Mouse (Mus musculus): ENCODE measurements around the gene Slc6a6. TPM values are rescaled to one million over a fixed set of nuclear protein-coding genes. Genes with fewer than 3 reads are reported as not detected.

Gene Slc6a6
- polyA plus RNA-seq, 1 experiment, result 277 TPM

- Histone ChIP-seq H3K4me3 (ENCODE audit: insufficient read depth, low read depth, low read length) (no peak overlapping the region), H3K4me1 (ENCODE audit: control insufficient read depth, insufficient read depth, low read length) (no peaks in the 10 kb centered on the region), H3K27me3 (replicated peaks; ENCODE audit: control insufficient read depth, insufficient read depth, low read length) (no peaks in the 10 kb centered on the region), H3K36me3 (ENCODE audit: control insufficient read depth, insufficient read depth, low read length) (no peaks in the 10 kb centered on the region), H3K27ac (ENCODE audit: insufficient read depth, low read depth, low read length) (no peak overlapping the region)
- TF ChIP-seq CTCF (conservative IDR thresholded peaks at IDR 0.05; ENCODE audit: insufficient read depth, insufficient read length, low read depth, low read length) (no peak), POLR2A (IDR thresholded peaks at IDR 0.05; ENCODE audit: low read depth, low read length) (no peak)
- WGBS, result 72% methylated on average over 4 of the region's 4 CpGs
- no peak for DNase-seq
These were observed 14.6 kb upstream of the Slc6a6 start for GRCm38 (mm10) chr6:91669270-91669669.

GRCm38 (mm10) chr6:91670224-91670623, 13.6 kb upstream of the Slc6a6 start:
- no peak for DNase-seq
- no peaks in the 10 kb centered on the region for H3K27me3 ChIP-seq (replicated peaks; ENCODE audit: control insufficient read depth, insufficient read depth, low read length)
- no peak overlapping the region for H3K27ac ChIP-seq (ENCODE audit: insufficient read depth, low read depth, low read length)
- H3K4me3 ChIP-seq (ENCODE audit: insufficient read depth, low read depth, low read length), result no peak overlapping the region
- H3K36me3 ChIP-seq (ENCODE audit: control insufficient read depth, insufficient read depth, low read length), result no peaks in the 10 kb centered on the region
- TF ChIP-seq CTCF (conservative IDR thresholded peaks at IDR 0.05; ENCODE audit: insufficient read depth, insufficient read length, low read depth, low read length) (no peak), POLR2A (IDR thresholded peaks at IDR 0.05; ENCODE audit: low read depth, low read length) (no peak)
- WGBS, result 79% methylated on average over 6 of the region's 6 CpGs
- H3K4me1 ChIP-seq (ENCODE audit: control insufficient read depth, insufficient read depth, low read length), result no peaks in the 10 kb centered on the region

- no peaks in the 10 kb centered on the region for H3K27me3 ChIP-seq (replicated peaks; ENCODE audit: control insufficient read depth, insufficient read depth, low read length)
- no peaks in the 10 kb centered on the region for H3K4me1 ChIP-seq (ENCODE audit: control insufficient read depth, insufficient read depth, low read length)
- TF ChIP-seq CTCF (conservative IDR thresholded peaks at IDR 0.05; ENCODE audit: insufficient read depth, insufficient read length, low read depth, low read length) (no peak), POLR2A (IDR thresholded peaks at IDR 0.05; ENCODE audit: low read depth, low read length) (no peak)
- no peak overlapping the region for H3K27ac ChIP-seq (ENCODE audit: insufficient read depth, low read depth, low read length)
- DNase-seq, result no peak
- WGBS, result 72% methylated on average over 5 of the region's 5 CpGs
- no peaks in the 10 kb centered on the region for H3K36me3 ChIP-seq (ENCODE audit: control insufficient read depth, insufficient read depth, low read length)
- H3K4me3 ChIP-seq (ENCODE audit: insufficient read depth, low read depth, low read length), result no peak overlapping the region
These were observed 9.0 kb upstream of the Slc6a6 start for GRCm38 (mm10) chr6:91674757-91675350.

- Histone ChIP-seq H3K36me3 (ENCODE audit: control insufficient read depth, insufficient read depth, low read length) (no peaks in the 10 kb centered on the region), H3K27me3 (replicated peaks; ENCODE audit: control insufficient read depth, insufficient read depth, low read length) (no peaks in the 10 kb centered on the region), H3K27ac (ENCODE audit: insufficient read depth, low read depth, low read length) (no peak overlapping the region), H3K4me3 (ENCODE audit: insufficient read depth, low read depth, low read length) (no peak overlapping the region), H3K4me1 (ENCODE audit: control insufficient read depth, insufficient read depth, low read length) (no peaks in the 10 kb centered on the region)
- peak; percentile 28 for DNase-seq
- TF ChIP-seq POLR2A (IDR thresholded peaks at IDR 0.05; ENCODE audit: low read depth, low read length) (no peak), CTCF (conservative IDR thresholded peaks at IDR 0.05; ENCODE audit: insufficient read depth, insufficient read length, low read depth, low read length) (peak; percentile 44)
- 47% methylated on average over 12 of the region's 12 CpGs for WGBS
These were observed 5.3 kb upstream of the Slc6a6 start for GRCm38 (mm10) chr6:91678506-91679094.

- Histone ChIP-seq H3K4me3 (ENCODE audit: insufficient read depth, low read depth, low read length) (no peak overlapping the region), H3K27ac (ENCODE audit: insufficient read depth, low read depth, low read length) (no peak overlapping the region), H3K4me1 (ENCODE audit: control insufficient read depth, insufficient read depth, low read length) (no peaks in the 10 kb centered on the region), H3K27me3 (replicated peaks; ENCODE audit: control insufficient read depth, insufficient read depth, low read length) (no peaks in the 10 kb centered on the region), H3K36me3 (ENCODE audit: control insufficient read depth, insufficient read depth, low read length) (no peaks in the 10 kb centered on the region)
- no peak for TF ChIP-seq POLR2A (IDR thresholded peaks at IDR 0.05; ENCODE audit: low read depth, low read length)
- no peak for TF ChIP-seq CTCF (conservative IDR thresholded peaks at IDR 0.05; ENCODE audit: insufficient read depth, insufficient read length, low read depth, low read length)
- DNase-seq, result peak; percentile 56
- 63% methylated on average over 10 of the region's 10 CpGs for WGBS
These were observed 4.7 kb upstream of the Slc6a6 start for GRCm38 (mm10) chr6:91679095-91679577.

- no peak overlapping the region for H3K4me3 ChIP-seq (ENCODE audit: insufficient read depth, low read depth, low read length)
- TF ChIP-seq POLR2A (IDR thresholded peaks at IDR 0.05; ENCODE audit: low read depth, low read length), result no peak
- no peak for TF ChIP-seq CTCF (conservative IDR thresholded peaks at IDR 0.05; ENCODE audit: insufficient read depth, insufficient read length, low read depth, low read length)
- WGBS, result 69% methylated on average over 6 of the region's 6 CpGs
- DNase-seq, result peak; percentile 36
- no peak overlapping the region for H3K27ac ChIP-seq (ENCODE audit: insufficient read depth, low read depth, low read length)
- H3K27me3 ChIP-seq (replicated peaks; ENCODE audit: control insufficient read depth, insufficient read depth, low read length), result no peaks in the 10 kb centered on the region
- H3K36me3 ChIP-seq (ENCODE audit: control insufficient read depth, insufficient read depth, low read length), result no peaks in the 10 kb centered on the region
- no peaks in the 10 kb centered on the region for H3K4me1 ChIP-seq (ENCODE audit: control insufficient read depth, insufficient read depth, low read length)
These were observed 4.1 kb upstream of the Slc6a6 start for GRCm38 (mm10) chr6:91679716-91680115.

GRCm38 (mm10) chr6:91681841-91682240, 2.0 kb upstream of the Slc6a6 start:
- Histone ChIP-seq H3K27me3 (replicated peaks; ENCODE audit: control insufficient read depth, insufficient read depth, low read length) (no peaks in the 10 kb centered on the region), H3K4me1 (ENCODE audit: control insufficient read depth, insufficient read depth, low read length) (0 out of 2 replicates have a peak, but pooled peaks cover 12% of the 10 kb centered on the region), H3K4me3 (ENCODE audit: insufficient read depth, low read depth, low read length) (no peak overlapping the region), H3K36me3 (ENCODE audit: control insufficient read depth, insufficient read depth, low read length) (no peaks in the 10 kb centered on the region), H3K27ac (ENCODE audit: insufficient read depth, low read depth, low read length) (no peak overlapping the region)
- TF ChIP-seq CTCF (conservative IDR thresholded peaks at IDR 0.05; ENCODE audit: insufficient read depth, insufficient read length, low read depth, low read length) (no peak), POLR2A (IDR thresholded peaks at IDR 0.05; ENCODE audit: low read depth, low read length) (no peak)
- 64% methylated on average over 4 of the region's 4 CpGs for WGBS
- no peak for DNase-seq
